Mouse (Mus musculus) adrenal gland (tissue): ENCODE results near the gene Ttc23.

Experiments
- intact Hi-C: fragments of 180-260 bp; cut with DNase I; formaldehyde crosslinking; loops from one replicate; pipeline ENCODE4 v1.15.1; 2025
- long read RNA-seq, 2 experiments: library from polyadenylated mRNA; unstranded; transcript quantifications; one replicate each; pipeline ENCODE4 v2.0.0; 2020; ENCODE audit warnings: borderline replicate concordance in 1 of 2; ENCODE audit not compliant: insufficient replicate concordance in 1 of 2

The Ttc23 gene
- long read RNA-seq, experiment 1, partial matches to known transcripts: 0 of 9 reads
- long read RNA-seq, experiment 1, other reads (novel, unspliced or antisense): 5 of 9 reads
- long read RNA-seq, experiment 2, partial matches to known transcripts: 2 of 12 reads
- long read RNA-seq, experiment 2, other reads (novel, unspliced or antisense): 7 of 12 reads

DNA sequence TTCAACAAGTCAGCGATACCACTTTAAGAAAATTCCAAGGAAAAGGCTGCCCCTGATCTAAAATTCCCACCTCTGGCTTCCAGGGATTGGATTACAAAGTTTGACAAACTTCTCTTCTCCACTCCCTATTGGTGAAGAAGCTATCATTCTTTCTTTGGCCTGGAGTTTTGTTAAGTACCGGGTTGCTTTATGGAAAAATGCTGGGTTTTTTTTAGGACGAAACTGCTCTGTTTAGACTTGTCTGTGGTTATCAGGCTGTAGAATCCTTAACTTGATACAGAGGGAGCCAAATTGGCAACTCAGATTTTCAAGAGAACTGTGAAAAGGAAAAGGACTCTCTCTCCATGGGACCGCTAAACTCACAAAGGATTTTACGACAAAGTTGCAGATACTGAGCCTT lies at the start of gene Ttc23:
TSS of gene Ttc23 (plus strand) at position 134 of the 400 bp plus-strand sequence.
- intact Hi-C loops: no loop called here

- intact Hi-C loops: no loop called here
Measured at GRCm38 (mm10) chr7:67598050-67598449, 49.2 kb upstream of the Ttc23 start.

GRCm38 (mm10) chr7:67605114-67605513 lies 42.1 kb upstream of the Ttc23 start:
- intact Hi-C loops: no loop called here

- intact Hi-C loops: no loop called here
Measured at GRCm38 (mm10) chr7:67606250-67606649, 41.0 kb upstream of the Ttc23 start.

- intact Hi-C loops: no loop called here
Measured at GRCm38 (mm10) chr7:67607669-67608347, 39.4 kb upstream of the Ttc23 start.

GRCm38 (mm10) chr7:67608348-67609024 lies 38.7 kb upstream of the Ttc23 start:
- intact Hi-C loops: no loop called here

GRCm38 (mm10) chr7:67613795-67614463 lies 33.3 kb upstream of the Ttc23 start:
- intact Hi-C loops: no loop called here

- intact Hi-C loops: no loop called here
Measured at GRCm38 (mm10) chr7:67614464-67614861, 32.7 kb upstream of the Ttc23 start.

DNA sequence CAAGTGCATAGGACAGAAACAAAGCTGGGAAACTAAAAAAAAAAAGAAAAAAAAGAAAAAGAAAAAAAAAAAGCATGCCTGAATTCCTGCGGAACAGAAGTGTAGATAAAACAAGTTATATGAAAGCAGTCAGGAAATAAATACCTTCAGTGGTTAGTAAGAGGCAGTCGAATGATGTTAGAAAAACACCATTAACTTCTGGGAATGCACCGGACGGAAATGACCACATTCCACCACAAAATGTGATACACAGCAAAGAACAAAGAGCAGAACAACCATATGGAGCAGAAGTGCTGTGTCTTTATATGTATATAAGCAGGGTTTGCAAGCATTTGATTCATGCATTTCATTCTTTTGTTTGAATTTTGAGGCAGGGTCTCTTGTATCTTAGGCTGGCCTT lies 30.3 kb upstream of the Ttc23 start:
- intact Hi-C loops: loop anchor here (5.0 kb wide), 1 partner anchor 50 kb away; no protein-coding TSS in a partner anchor

DNA sequence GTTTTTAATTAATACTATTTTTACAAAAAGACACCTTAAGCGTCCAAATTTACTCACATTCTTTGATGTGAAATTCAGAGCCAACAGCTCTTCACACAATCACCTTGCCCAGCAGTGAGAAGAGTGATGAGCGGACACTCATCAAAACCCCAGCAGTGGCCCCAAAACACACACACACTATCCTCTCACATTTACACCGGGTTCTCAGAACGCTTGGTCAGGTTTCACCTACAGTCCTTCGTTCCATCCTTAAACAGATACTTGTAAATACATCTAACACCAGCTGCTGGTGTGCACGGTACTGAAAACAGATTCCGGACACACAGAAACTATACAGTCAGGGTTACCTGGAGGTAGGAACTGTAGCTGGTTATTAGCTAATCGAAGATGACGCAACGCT lies 29.6 kb upstream of the Ttc23 start:
- intact Hi-C loops: loop anchor here (5.0 kb wide), 1 partner anchor 50 kb away; no protein-coding TSS in a partner anchor

GRCm38 (mm10) chr7:67618316-67618715 lies 28.9 kb upstream of the Ttc23 start:
- intact Hi-C loops: loop anchor here (5.0 kb wide), 1 partner anchor 51 kb away; no protein-coding TSS in a partner anchor

DNA sequence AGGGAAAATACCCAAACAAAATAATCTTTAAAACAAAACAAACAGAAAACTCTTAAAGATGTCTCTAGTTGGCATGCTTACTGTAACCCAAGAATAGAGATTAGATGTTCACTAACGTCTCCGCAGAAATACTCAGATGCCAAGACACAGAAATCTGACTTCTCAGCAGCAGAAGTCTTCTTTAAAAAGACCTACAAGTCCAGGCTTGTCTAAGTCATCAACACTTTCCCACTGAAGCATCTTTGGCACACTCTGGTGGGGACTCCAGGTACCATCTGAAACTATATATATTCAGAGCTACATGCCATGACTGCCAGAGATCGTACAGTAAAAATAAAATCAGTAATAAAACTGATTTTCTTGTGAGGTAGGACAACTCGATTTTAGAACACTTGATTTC lies 27.4 kb upstream of the Ttc23 start:
- intact Hi-C loops: loop anchor here (5.0 kb wide), 1 partner anchor 53 kb away; no protein-coding TSS in a partner anchor

GRCm38 (mm10) chr7:67622151-67622550 lies 25.1 kb upstream of the Ttc23 start:
- intact Hi-C loops: no loop called here

DNA sequence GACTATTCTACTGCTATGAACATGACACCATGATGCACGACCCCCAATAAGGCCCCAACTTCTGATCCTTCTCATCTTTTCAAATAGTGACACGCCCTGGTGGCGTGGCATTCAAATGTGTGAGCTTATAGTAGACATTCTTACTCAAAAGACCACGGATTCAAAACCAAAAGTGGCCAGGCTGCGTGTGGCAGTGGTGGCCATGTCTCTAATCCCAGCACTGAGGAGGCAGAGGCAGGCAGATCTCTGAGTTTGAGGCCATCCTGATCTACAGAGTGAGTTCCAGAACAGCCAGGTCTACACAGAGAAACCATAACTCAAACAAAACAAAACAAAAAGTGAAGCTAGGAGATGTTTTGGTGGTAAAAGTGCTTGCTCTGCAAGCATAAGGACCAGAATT lies 20.5 kb upstream of the Ttc23 start:
- intact Hi-C loops: no loop called here

- intact Hi-C loops: loop anchor here (5.0 to 10.0 kb wide), 4 partner anchors 387 to 915 kb away; no protein-coding TSS in a partner anchor
Measured at GRCm38 (mm10) chr7:67629681-67630080, 17.5 kb upstream of the Ttc23 start.

DNA sequence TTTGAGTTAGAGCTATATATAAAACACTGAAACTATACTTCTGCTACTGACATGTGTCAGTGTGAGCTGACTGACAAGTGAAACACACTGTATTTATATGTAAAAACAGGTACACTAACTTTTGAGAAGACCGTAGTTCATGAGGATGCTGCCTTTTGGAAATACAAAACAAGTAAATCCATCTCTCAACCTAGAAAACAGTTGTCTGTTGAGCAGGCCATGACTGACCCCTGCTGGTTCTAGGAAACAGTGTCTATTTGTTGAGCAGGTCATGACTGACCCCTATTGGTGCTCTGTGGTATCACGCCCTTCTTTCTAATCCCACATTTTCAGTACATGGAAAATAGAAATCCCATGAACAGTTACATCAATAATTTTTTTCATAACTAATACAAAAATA lies 16.4 kb upstream of the Ttc23 start:
- intact Hi-C loops: loop anchor here (5.0 to 10.0 kb wide), 4 partner anchors 389 to 916 kb away; no protein-coding TSS in a partner anchor

DNA sequence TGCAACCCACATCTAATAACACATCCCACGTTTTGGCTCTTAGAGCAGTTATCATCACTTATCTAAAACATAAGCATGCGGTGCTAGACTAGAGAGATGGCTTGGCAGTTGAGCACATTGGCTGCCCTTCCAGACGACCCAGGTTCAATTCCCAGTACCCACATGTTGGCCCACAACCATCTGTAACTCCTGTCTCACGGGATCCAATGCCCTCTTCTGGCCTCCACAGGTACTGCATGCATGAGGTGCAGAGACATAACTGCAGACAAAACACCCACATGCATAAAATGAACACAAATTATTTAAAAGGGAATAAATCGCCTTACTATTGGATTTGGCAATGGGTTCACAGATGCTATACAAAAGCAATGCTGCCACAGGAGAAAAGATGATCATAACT lies 14.8 kb upstream of the Ttc23 start:
- intact Hi-C loops: loop anchor here (5.0 to 10.0 kb wide), 4 partner anchors 390 to 918 kb away; no protein-coding TSS in a partner anchor

- intact Hi-C loops: loop anchor here (5.0 to 10.0 kb wide), 4 partner anchors 392 to 919 kb away; no protein-coding TSS in a partner anchor
Measured at GRCm38 (mm10) chr7:67634210-67634609, 13.0 kb upstream of the Ttc23 start.

- intact Hi-C loops: loop anchor here (10.0 kb wide), 2 partner anchors 791 to 921 kb away; no protein-coding TSS in a partner anchor
Measured at GRCm38 (mm10) chr7:67636161-67636560, 11.0 kb upstream of the Ttc23 start.

DNA sequence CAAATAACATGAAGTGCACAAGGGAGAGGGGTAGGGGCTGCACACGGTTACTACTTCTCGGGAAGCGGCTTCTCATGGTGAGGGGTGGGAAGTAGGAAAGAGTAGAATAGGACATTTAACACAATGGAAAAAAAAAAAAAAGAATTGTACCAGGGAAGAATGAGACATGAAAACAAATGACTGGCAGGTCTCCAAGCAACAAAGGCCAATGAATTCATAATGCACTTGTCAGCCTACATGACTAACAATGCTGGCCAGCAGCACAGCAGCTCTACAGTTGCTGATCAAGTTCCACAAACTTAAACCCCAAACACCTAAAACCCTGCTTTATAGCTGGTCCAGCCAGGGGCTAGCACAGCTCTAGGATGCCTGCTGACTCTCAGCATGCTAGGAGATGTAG lies 8.2 kb upstream of the Ttc23 start:
- intact Hi-C loops: loop anchor here (10.0 kb wide), 2 partner anchors 794 to 924 kb away; no protein-coding TSS in a partner anchor

GRCm38 (mm10) chr7:67642955-67643354 lies 4.3 kb upstream of the Ttc23 start:
- intact Hi-C loops: no loop called here
